Mouse (Mus musculus) lung, embryonic 14.5 days (tissue): ENCODE results near the gene Ercc5. TPM values are rescaled to one million over a fixed set of nuclear protein-coding genes. Genes with fewer than 3 reads are reported as not detected.

Source experiments
- ATAC-seq: fragments of 200-750 bp; cut with Nextera tagmentation; 2 replicates; pipeline ENCODE4 v1.8.0; 2017; ENCODE audit warnings: mild to moderate bottlenecking, moderate TSS enrichment, moderate library complexity; ENCODE audit not compliant: insufficient read depth
- DNase-seq: peaks from one replicate; pipeline ENCODE4 v3.0.0-alpha.2; 2015
- H3K27ac ChIP-seq: fragments of 300-500 bp; sonication (generic); 2 replicates; pipeline ENCODE4 v1.5.1; 2014; ENCODE audit warnings: low read depth, mild to moderate bottlenecking, moderate library complexity
- H3K27me3 ChIP-seq: fragments of 300-500 bp; sonication (generic); 2 replicates; pipeline ENCODE4 v1.6.1; 2014; ENCODE audit warnings: low read length, control low read depth; ENCODE audit not compliant: insufficient read depth
- H3K36me3 ChIP-seq: fragments of 300-500 bp; sonication (generic); 2 replicates; pipeline ENCODE4 v1.6.1; 2014; ENCODE audit warnings: control low read depth; ENCODE audit not compliant: insufficient read depth
- H3K4me1 ChIP-seq: fragments of 300-500 bp; sonication (generic); 2 replicates; pipeline ENCODE4 v1.6.1; 2014; ENCODE audit warnings: antibody characterized with exemption, control low read depth; ENCODE audit not compliant: insufficient read depth
- H3K4me2 ChIP-seq: fragments of 300-500 bp; sonication (generic); 2 replicates; pipeline ENCODE4 v1.6.1; 2014; ENCODE audit warnings: mild to moderate bottlenecking
- H3K4me3 ChIP-seq: fragments of 300-500 bp; sonication (generic); 2 replicates; pipeline ENCODE4 v1.5.1; 2014; ENCODE audit warnings: low read depth, low read length
- H3K9ac ChIP-seq: fragments of 300-500 bp; sonication (generic); 2 replicates; pipeline ENCODE4 v1.6.1; 2014
- H3K9me3 ChIP-seq: fragments of 300-500 bp; sonication (generic); 2 replicates; pipeline ENCODE4 v1.6.1; 2016; ENCODE audit warnings: low read depth, low read length, control low read depth
- CTCF ChIP-seq: IDR thresholded peaks from 2 replicates; pipeline ENCODE4 v1.5.1; 2016; ENCODE audit warnings: antibody characterized with exemption, low read depth
- WGBS: fragments of 180-500 bp; shearing (Covaris S2); extraction: QIAGEN DNeasy Blood & Tissue Kit; methylation state at CpG from one replicate; pipeline ENCODE4 v1.1.7; 2014; 5-methylcytosine and 5-hydroxymethylcytosine counted together
- polyA plus RNA-seq: library from polyadenylated mRNA; unstranded; fragments of >200 nt; fragmentation: Nextera tagmentation; extraction: Ambion mirVana; gene quantifications from 2 replicates; pipeline ENCODE4 v1.2.1, GENCODE M21; 2014

Gene Ercc5
- polyA plus RNA-seq, 1 experiment from 2014 or later, result 23.6 TPM

- H3K9me3 ChIP-seq, result no peaks in the 10 kb centered on the region
- no peak overlapping the region for H3K27ac ChIP-seq
- H3K36me3 ChIP-seq, result peaks cover 48% of the 10 kb centered on the region
- H3K4me2 ChIP-seq, result no peak overlapping the region
- H3K4me1 ChIP-seq, result no peaks in the 10 kb centered on the region
- ATAC-seq (no peak), DNase-seq (no peak)
- H3K9ac ChIP-seq, result no peak overlapping the region
- no peaks in the 10 kb centered on the region for H3K27me3 ChIP-seq
- WGBS, result 89% methylated on average over 5 of the region's 5 CpGs
- H3K4me3 ChIP-seq, result no peak overlapping the region
- TF ChIP-seq CTCF, result no peak
Observed at GRCm38 (mm10) chr1:44178086-44178485, 30.5 kb downstream of the Ercc5 start.

DNA sequence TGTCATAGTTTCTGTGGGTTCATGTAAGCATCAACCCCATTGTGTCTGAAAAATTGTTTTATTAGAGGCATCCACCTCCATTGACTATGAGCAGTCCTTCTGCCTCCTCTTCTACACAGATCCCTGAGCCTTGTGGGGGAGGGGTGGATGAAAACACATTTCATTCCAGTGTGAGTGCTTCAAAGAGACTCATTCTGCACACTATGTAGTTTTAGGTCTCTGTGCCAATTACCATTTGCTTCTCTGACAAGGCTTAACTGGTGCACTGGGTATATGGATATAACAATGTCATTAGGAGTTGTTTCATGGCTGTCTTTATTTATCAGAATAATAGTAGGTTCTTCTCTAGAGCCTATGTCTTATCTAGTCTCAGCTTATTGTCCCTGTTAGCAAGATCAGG lies 38.9 kb downstream of the Ercc5 start:
- ATAC-seq (no peak), DNase-seq (no peak)
- Histone ChIP-seq H3K9ac (no peak overlapping the region), H3K4me2 (no peak overlapping the region), H3K4me1 (no peaks in the 10 kb centered on the region), H3K9me3 (no peaks in the 10 kb centered on the region), H3K27ac (no peak overlapping the region), H3K27me3 (no peaks in the 10 kb centered on the region), H3K36me3 (peaks cover under 1% of the 10 kb centered on the region; the same call in 1 of the 2 replicates), H3K4me3 (no peak overlapping the region)
- no peak for TF ChIP-seq CTCF

DNA sequence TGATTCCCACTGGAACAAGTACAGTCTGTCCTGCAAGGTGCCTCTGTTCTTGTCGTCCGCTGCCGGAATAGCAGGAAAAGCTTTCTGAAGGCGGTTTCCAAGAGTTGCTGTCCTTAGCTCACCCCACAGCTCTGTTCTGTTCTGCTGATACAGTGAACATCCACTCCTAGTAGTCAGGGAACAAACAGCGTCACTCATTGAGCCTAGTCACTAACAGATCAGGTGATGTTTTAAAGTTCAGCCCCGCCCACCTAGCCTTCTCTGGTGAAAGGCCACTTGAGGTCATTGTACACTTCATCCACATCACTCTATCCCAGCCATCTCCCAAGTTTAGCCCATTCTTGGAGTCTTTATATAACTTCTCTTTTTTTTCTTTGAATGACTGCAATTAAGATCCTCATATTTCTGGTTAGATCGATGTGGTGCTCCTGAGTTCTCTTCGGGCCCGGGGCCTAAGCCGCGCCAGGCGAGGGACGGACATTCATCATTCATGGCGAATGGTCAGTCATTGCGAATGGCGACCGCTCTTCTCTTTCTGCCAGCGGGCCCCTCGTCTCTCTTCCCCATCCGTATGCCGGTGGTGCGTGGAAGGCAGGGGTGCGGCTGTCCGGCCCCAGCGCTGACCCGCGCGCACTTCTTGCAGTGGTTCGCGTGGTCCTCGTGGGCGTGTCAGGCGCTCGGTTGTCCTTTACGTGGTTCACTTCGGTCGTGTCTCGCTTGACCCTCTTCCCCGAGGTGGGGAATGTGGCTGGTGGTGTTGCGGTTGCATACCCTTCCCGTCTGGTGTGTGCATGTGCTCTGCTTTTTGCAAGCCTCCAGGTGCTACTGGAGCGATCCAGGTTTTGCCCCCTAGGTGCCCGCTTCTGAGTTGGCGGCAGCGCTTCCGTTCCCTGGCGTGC lies 51.0 kb downstream of the Ercc5 start:
- no peak overlapping the region for H3K27ac ChIP-seq
- WGBS, result 15% methylated on average over 47 of the region's 47 CpGs
- H3K27me3 ChIP-seq, result 0 out of 2 replicates have a peak, but pooled peaks cover 5% of the 10 kb centered on the region
- H3K4me3 ChIP-seq, result peak overlapping the region; percentile 43
- H3K4me2 ChIP-seq, result peak overlapping the region; percentile 90
- H3K9ac ChIP-seq, result peak overlapping the region; percentile 47
- DNase-seq (peak; percentile 32), ATAC-seq (peak; percentile 60; the same call in 1 of the 2 replicates)
- H3K4me1 ChIP-seq, result no peaks in the 10 kb centered on the region
- TF ChIP-seq CTCF, result no peak
- no peaks in the 10 kb centered on the region for H3K36me3 ChIP-seq
- no peaks in the 10 kb centered on the region for H3K9me3 ChIP-seq

DNA sequence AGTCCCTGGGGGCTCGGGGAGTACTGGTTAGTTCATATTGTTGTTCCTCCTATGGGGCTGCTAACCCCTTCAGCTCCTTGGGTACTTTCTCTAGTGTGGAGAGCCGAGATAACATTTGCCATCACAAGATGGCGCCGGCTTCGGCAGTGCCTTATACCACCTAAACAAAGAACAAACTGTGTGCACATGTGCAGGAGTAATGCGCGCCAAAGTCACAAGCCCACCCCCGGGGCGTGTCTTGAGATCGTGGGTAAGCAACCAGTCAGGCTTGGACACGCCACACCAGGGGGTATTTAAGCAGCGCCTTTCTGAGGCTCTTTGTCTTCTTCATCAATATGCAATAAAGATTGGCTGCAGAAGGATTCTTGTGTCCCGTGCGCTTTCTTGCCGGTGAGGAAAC lies 55.3 kb downstream of the Ercc5 start:
- Histone ChIP-seq H3K4me1 (no peaks in the 10 kb centered on the region), H3K4me2 (no peak overlapping the region), H3K27me3 (0 out of 2 replicates have a peak, but pooled peaks cover 5% of the 10 kb centered on the region), H3K27ac (no peak overlapping the region), H3K36me3 (no peaks in the 10 kb centered on the region), H3K4me3 (no peak overlapping the region), H3K9me3 (no peaks in the 10 kb centered on the region), H3K9ac (no peak overlapping the region)
- ATAC-seq (no peak), DNase-seq (no peak)
- no peak for TF ChIP-seq CTCF
- WGBS, result 92% methylated on average over 15 of the region's 15 CpGs

DNA sequence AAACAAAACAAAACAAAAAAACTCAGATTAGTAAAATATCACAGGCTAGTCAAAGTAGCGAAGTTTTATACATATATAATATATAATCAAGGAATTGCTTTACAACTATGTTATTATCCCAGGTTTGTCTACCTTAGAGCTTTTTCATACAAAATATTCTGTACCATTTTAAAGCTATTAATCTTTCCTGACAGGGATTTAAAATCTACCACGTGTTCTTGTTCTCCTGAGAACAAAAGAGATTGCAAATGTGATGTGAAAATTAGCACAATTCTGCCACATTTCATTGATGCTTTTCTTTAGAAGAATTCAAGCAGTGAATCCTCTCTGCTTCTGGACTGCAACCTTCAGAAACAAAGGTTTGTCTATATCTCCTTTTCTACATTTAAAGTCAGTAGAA lies 66.9 kb downstream of the Ercc5 start:
- 46% methylated on average over 2 of the region's 2 CpGs for WGBS
- no peak overlapping the region for H3K4me2 ChIP-seq
- H3K27me3 ChIP-seq, result no peaks in the 10 kb centered on the region
- DNase-seq (no peak), ATAC-seq (no peak)
- H3K4me3 ChIP-seq, result no peak overlapping the region
- no peaks in the 10 kb centered on the region for H3K9me3 ChIP-seq
- no peak overlapping the region for H3K9ac ChIP-seq
- 0 out of 2 replicates have a peak, but pooled peaks cover 3% of the 10 kb centered on the region for H3K4me1 ChIP-seq
- no peak for TF ChIP-seq CTCF
- H3K27ac ChIP-seq, result no peak overlapping the region
- H3K36me3 ChIP-seq, result no peaks in the 10 kb centered on the region

DNA sequence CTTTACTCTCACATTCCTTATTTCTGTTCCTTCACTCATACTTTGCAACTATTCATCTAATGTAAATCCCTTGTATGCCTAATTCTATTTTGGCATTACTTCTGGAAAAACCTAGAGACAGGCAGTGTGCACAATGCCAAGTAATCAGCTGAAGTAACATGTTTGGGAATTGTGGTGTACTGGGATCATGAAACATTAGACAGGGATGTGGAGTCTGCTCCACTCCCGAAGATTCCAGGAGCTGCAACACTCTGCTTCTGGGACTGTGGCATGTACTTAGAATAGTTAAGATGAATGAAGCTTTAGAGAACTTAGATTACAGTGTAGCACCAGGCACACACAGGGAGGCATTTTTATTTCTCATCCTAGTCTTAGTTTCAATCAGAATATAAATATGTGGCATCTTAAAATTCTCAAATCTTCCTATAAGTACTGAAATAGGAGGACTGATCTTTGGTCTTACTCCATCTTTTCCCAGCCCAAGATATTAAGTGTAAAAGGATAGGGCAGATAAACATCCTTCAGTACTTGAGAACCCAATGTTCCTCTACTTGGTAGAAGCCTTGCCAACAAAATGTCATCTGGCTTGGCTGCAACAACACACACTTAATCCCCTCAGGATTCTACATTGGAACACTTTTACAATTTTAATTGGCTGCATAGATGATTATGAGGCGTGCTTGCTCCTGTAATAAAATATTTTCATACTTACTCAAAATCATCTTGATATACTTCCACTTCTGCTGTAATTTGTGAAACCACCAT lies 69.0 kb downstream of the Ercc5 start:
- DNase-seq, result peak; percentile 91
- Histone ChIP-seq H3K27me3 (no peaks in the 10 kb centered on the region), H3K27ac (peak overlapping the region; percentile 73; the same call in 1 of the 2 replicates), H3K9me3 (no peaks in the 10 kb centered on the region), H3K4me3 (no peak overlapping the region), H3K9ac (no peak overlapping the region), H3K4me1 (0 out of 2 replicates have a peak, but pooled peaks cover 3% of the 10 kb centered on the region), H3K4me2 (no peak overlapping the region), H3K36me3 (no peaks in the 10 kb centered on the region)
- peak; percentile 71 for ATAC-seq
- TF ChIP-seq CTCF, result no peak
- whole genome bisulfite sequencing, result 39% methylated on average over 2 of the region's 2 CpGs

DNA sequence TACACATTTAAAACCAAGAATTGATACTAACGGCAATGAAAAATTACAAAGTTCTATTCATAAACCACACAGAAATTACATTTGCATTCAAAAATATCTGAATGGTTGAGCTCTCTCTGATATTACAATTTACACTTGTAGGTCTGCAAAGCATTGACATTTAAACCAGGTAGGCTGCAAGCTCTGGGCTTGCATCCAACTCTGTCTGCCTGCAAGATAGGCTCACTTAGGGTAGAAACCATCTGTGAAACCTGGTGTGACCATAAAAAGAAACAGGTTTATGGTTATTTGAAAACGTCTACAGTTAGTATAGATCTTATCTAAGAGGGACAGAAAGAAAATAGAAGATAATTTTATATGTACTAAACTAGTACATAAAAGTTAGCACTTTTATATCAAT lies 69.6 kb downstream of the Ercc5 start:
- no peak overlapping the region for H3K4me2 ChIP-seq
- no peak for TF ChIP-seq CTCF
- H3K9ac ChIP-seq, result no peak overlapping the region
- H3K4me3 ChIP-seq, result no peak overlapping the region
- H3K27ac ChIP-seq, result peak overlapping the region; percentile 50; the same call in 1 of the 2 replicates
- no peaks in the 10 kb centered on the region for H3K36me3 ChIP-seq
- H3K4me1 ChIP-seq, result 0 out of 2 replicates have a peak, but pooled peaks cover 3% of the 10 kb centered on the region
- DNase-seq (no peak), ATAC-seq (no peak)
- H3K9me3 ChIP-seq, result no peaks in the 10 kb centered on the region
- H3K27me3 ChIP-seq, result no peaks in the 10 kb centered on the region
- 38% methylated on average over 2 of the region's 2 CpGs for WGBS
